Mouse (Mus musculus): Measurements from ENCODE around the gene Elmod1. TPM values are rescaled to one million over a fixed set of nuclear protein-coding genes. Genes with fewer than 3 reads are reported as not detected.

Gene Elmod1
- polyA plus RNA-seq, 1 experiment = not detected

GRCm38 (mm10) chr9:53972358-53972757, 2.7 kb downstream of the Elmod1 start:
- no peaks in the 10 kb centered on the region for H3K4me1 ChIP-seq (ENCODE audit: control insufficient read depth, insufficient read depth, low read length)
- TF ChIP-seq POLR2A (IDR thresholded peaks at IDR 0.05; ENCODE audit: borderline replicate concordance, low read depth, low read length) = no peak
- TF ChIP-seq CTCF (IDR thresholded peaks at IDR 0.05; ENCODE audit: low read depth, low read length) = no peak
- no peak overlapping the region for H3K27ac ChIP-seq (ENCODE audit: insufficient read depth, low read depth, low read length)
- H3K4me3 ChIP-seq (ENCODE audit: insufficient read depth, low read length) = no peak overlapping the region

- no peak for TF ChIP-seq POLR2A (IDR thresholded peaks at IDR 0.05; ENCODE audit: borderline replicate concordance, low read depth, low read length)
- no peak for TF ChIP-seq CTCF (IDR thresholded peaks at IDR 0.05; ENCODE audit: low read depth, low read length)
- H3K4me1 ChIP-seq (ENCODE audit: control insufficient read depth, insufficient read depth, low read length) = no peaks in the 10 kb centered on the region
- H3K27ac ChIP-seq (ENCODE audit: insufficient read depth, low read depth, low read length) = no peak overlapping the region
- H3K4me3 ChIP-seq (ENCODE audit: insufficient read depth, low read length) = no peak overlapping the region
Observed at GRCm38 (mm10) chr9:53967610-53968368, 7.3 kb downstream of the Elmod1 start.

- Histone ChIP-seq H3K4me1 (ENCODE audit: control insufficient read depth, insufficient read depth, low read length) (no peaks in the 10 kb centered on the region), H3K27ac (ENCODE audit: insufficient read depth, low read depth, low read length) (no peak overlapping the region), H3K4me3 (ENCODE audit: insufficient read depth, low read length) (no peak overlapping the region)
- TF ChIP-seq POLR2A (IDR thresholded peaks at IDR 0.05; ENCODE audit: borderline replicate concordance, low read depth, low read length) (no peak), CTCF (IDR thresholded peaks at IDR 0.05; ENCODE audit: low read depth, low read length) (no peak)
Observed at GRCm38 (mm10) chr9:53957021-53957420, 18.1 kb downstream of the Elmod1 start.

- H3K27ac ChIP-seq (ENCODE audit: insufficient read depth, low read depth, low read length) = no peak overlapping the region
- H3K4me3 ChIP-seq (ENCODE audit: insufficient read depth, low read length) = no peak overlapping the region
- H3K4me1 ChIP-seq (ENCODE audit: control insufficient read depth, insufficient read depth, low read length) = no peaks in the 10 kb centered on the region
- TF ChIP-seq CTCF (IDR thresholded peaks at IDR 0.05; ENCODE audit: low read depth, low read length) = no peak
- TF ChIP-seq POLR2A (IDR thresholded peaks at IDR 0.05; ENCODE audit: borderline replicate concordance, low read depth, low read length) = no peak
Observed at GRCm38 (mm10) chr9:53954853-53955252, 20.2 kb downstream of the Elmod1 start.

GRCm38 (mm10) chr9:53947463-53947862, 27.6 kb downstream of the Elmod1 start:
- H3K27ac ChIP-seq (ENCODE audit: insufficient read depth, low read depth, low read length) = no peak overlapping the region
- no peak overlapping the region for H3K4me3 ChIP-seq (ENCODE audit: insufficient read depth, low read length)
- H3K4me1 ChIP-seq (ENCODE audit: control insufficient read depth, insufficient read depth, low read length) = no peaks in the 10 kb centered on the region
- TF ChIP-seq POLR2A (IDR thresholded peaks at IDR 0.05; ENCODE audit: borderline replicate concordance, low read depth, low read length) = no peak
- no peak for TF ChIP-seq CTCF (IDR thresholded peaks at IDR 0.05; ENCODE audit: low read depth, low read length)

GRCm38 (mm10) chr9:53938555-53938954, 36.5 kb downstream of the Elmod1 start:
- no peaks in the 10 kb centered on the region for H3K4me1 ChIP-seq (ENCODE audit: control insufficient read depth, insufficient read depth, low read length)
- TF ChIP-seq POLR2A (IDR thresholded peaks at IDR 0.05; ENCODE audit: borderline replicate concordance, low read depth, low read length) (no peak), CTCF (IDR thresholded peaks at IDR 0.05; ENCODE audit: low read depth, low read length) (no peak)
- H3K4me3 ChIP-seq (ENCODE audit: insufficient read depth, low read length) = no peak overlapping the region
- no peak overlapping the region for H3K27ac ChIP-seq (ENCODE audit: insufficient read depth, low read depth, low read length)

GRCm38 (mm10) chr9:53934179-53934578, 40.9 kb downstream of the Elmod1 start:
- H3K4me3 ChIP-seq (ENCODE audit: insufficient read depth, low read length) = no peak overlapping the region
- H3K4me1 ChIP-seq (ENCODE audit: control insufficient read depth, insufficient read depth, low read length) = no peaks in the 10 kb centered on the region
- no peak overlapping the region for H3K27ac ChIP-seq (ENCODE audit: insufficient read depth, low read depth, low read length)
- TF ChIP-seq CTCF (IDR thresholded peaks at IDR 0.05; ENCODE audit: low read depth, low read length) (no peak), POLR2A (IDR thresholded peaks at IDR 0.05; ENCODE audit: borderline replicate concordance, low read depth, low read length) (no peak)

- TF ChIP-seq CTCF (IDR thresholded peaks at IDR 0.05; ENCODE audit: low read depth, low read length) (no peak), POLR2A (IDR thresholded peaks at IDR 0.05; ENCODE audit: borderline replicate concordance, low read depth, low read length) (no peak)
- H3K4me3 ChIP-seq (ENCODE audit: insufficient read depth, low read length) = no peak overlapping the region
- H3K27ac ChIP-seq (ENCODE audit: insufficient read depth, low read depth, low read length) = no peak overlapping the region
- H3K4me1 ChIP-seq (ENCODE audit: control insufficient read depth, insufficient read depth, low read length) = no peaks in the 10 kb centered on the region
Observed at GRCm38 (mm10) chr9:53933375-53933774, 41.7 kb downstream of the Elmod1 start.

- TF ChIP-seq CTCF (IDR thresholded peaks at IDR 0.05; ENCODE audit: low read depth, low read length) (no peak), POLR2A (IDR thresholded peaks at IDR 0.05; ENCODE audit: borderline replicate concordance, low read depth, low read length) (no peak)
- Histone ChIP-seq H3K4me3 (ENCODE audit: insufficient read depth, low read length) (no peak overlapping the region), H3K27ac (ENCODE audit: insufficient read depth, low read depth, low read length) (no peak overlapping the region), H3K4me1 (ENCODE audit: control insufficient read depth, insufficient read depth, low read length) (no peaks in the 10 kb centered on the region)
Observed at GRCm38 (mm10) chr9:53930906-53931305, 44.2 kb downstream of the Elmod1 start.

- TF ChIP-seq POLR2A (IDR thresholded peaks at IDR 0.05; ENCODE audit: borderline replicate concordance, low read depth, low read length) (no peak), CTCF (IDR thresholded peaks at IDR 0.05; ENCODE audit: low read depth, low read length) (no peak)
- H3K27ac ChIP-seq (ENCODE audit: insufficient read depth, low read depth, low read length) = no peak overlapping the region
- H3K4me3 ChIP-seq (ENCODE audit: insufficient read depth, low read length) = no peak overlapping the region
- H3K4me1 ChIP-seq (ENCODE audit: control insufficient read depth, insufficient read depth, low read length) = no peaks in the 10 kb centered on the region
Observed at GRCm38 (mm10) chr9:53921061-53921460, 54.0 kb downstream of the Elmod1 start.

Measured in bone marrow macrophage, adult 2 months (primary cell).